Mouse (Mus musculus): ENCODE measurements at regions not wholly inside any gene's neighbourhood (a gene's known extent, or its start where the extent isn't known, plus 50 kb on each side); places are given as distances from the start of the nearest gene placed in this dataset.

DNA sequence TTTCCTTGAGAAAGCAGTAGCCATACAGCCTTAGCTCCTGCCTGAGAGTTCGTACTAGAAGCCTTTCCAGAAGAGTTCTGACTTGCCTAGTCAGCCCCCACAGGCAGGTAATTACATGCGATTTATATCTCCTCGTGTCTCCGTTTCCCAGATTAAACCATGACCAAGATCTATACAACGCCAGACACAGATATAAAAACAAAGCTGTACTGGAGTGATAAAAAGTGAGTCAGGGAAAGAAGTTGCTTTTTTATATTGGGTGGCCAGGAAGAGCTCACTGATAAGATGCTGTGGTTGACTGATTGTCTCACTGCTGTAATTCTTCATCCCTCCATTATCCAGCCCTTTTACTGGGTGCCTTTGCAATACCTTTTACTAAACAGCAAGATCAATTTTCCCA, 64.4 kb upstream of the Asb5 start:
- TF ChIP-seq CTCF (IDR thresholded peaks at IDR 0.05; ENCODE audit: control insufficient read depth, insufficient read depth, insufficient read length) (no peak), MAX (IDR thresholded peaks at IDR 0.05) (no peak), USF1 (IDR thresholded peaks at IDR 0.05; ENCODE audit: low read depth) (no peak), CEBPB (IDR thresholded peaks at IDR 0.05; ENCODE audit: low read depth) (no peak), FOSL1 (IDR thresholded peaks at IDR 0.05; ENCODE audit: insufficient read depth, low read length, poor library complexity, severe bottlenecking) (no peak), MYOD1 (IDR thresholded peaks at IDR 0.05; ENCODE audit: control insufficient read depth, insufficient read length, low read depth) (no peak)

All from C2C12 (cell line).